Mouse (Mus musculus): ENCODE data around the gene BC004004. TPM values are rescaled to one million over a fixed set of nuclear protein-coding genes. Genes with fewer than 3 reads are reported as not detected.
"Not testable (repeated sequence)": the region's sequence is repeated elsewhere in the genome, so short reads cannot be mapped to it uniquely, and the experiment has no call there.

Gene BC004004
- polyA plus RNA-seq, 1 experiment from 2014 or later: 125 TPM

DNA sequence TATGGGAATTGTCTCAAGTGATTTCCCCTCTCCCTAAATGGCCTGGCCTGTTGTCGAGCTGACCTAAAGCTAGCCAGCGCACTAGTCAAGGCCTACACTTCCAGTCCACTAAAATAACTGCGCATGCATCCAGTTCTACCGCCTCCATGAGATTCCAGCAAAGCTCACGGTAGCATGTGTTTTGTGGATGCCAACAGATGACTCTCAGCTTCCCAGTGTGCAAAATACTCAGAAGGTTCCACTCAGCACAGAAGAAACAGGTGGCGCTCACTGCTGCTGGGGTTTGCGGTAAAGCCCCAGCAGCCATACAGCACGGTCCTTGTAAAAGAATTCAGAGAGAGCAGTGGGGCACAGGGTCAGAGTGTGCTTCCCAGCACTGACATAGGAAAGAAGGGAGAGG lies 43.0 kb downstream of the BC004004 start:
- ATAC-seq: no peak
- Histone ChIP-seq H3K4me2 (ENCODE audit: low read length) (no peak overlapping the region), H3K4me1 (ENCODE audit: control insufficient read depth, insufficient read depth, low read length) (no peaks in the 10 kb centered on the region), H3K36me3 (ENCODE audit: control insufficient read depth, insufficient read depth, low read length) (no peaks in the 10 kb centered on the region), H3K9ac (ENCODE audit: low read depth, low read length) (no peak overlapping the region), H3K27me3 (ENCODE audit: control insufficient read depth, insufficient read depth, low read depth, low read length) (no peaks in the 10 kb centered on the region), H3K9me3 (replicated peaks; ENCODE audit: control insufficient read depth, low read length, poor library complexity, severe bottlenecking) (no peaks in the 10 kb centered on the region), H3K27ac (ENCODE audit: low read length) (no peak overlapping the region), H3K4me3 (ENCODE audit: low read depth, low read length) (no peak overlapping the region)
- WGBS: 86% methylated on average over 8 of the region's 8 CpGs

DNA sequence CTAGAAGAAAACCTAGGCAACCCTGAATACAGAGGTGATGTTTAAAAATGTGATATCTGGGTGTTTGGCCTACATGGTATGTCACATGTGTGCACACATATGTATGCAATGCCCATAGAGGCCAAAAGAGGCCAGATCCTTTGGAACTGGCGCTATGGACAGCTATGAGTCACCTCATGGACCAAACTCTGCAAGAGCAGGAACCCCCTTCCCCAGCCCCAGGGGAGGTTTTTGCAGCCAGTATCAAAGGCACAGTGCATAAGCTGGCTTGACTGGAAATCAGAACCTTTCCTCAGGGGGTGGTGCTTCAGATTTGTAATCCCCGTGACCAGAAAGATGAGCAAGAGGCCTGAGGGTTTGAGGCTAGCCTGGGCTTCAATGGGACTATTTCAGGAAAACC lies 43.5 kb downstream of the BC004004 start:
- no peak overlapping the region for H3K27ac ChIP-seq (ENCODE audit: low read length)
- no peaks in the 10 kb centered on the region for H3K36me3 ChIP-seq (ENCODE audit: control insufficient read depth, insufficient read depth, low read length)
- no peak overlapping the region for H3K9ac ChIP-seq (ENCODE audit: low read depth, low read length)
- H3K4me1 ChIP-seq (ENCODE audit: control insufficient read depth, insufficient read depth, low read length): no peaks in the 10 kb centered on the region
- no peak for ATAC-seq
- no peak overlapping the region for H3K4me3 ChIP-seq (ENCODE audit: low read depth, low read length)
- H3K9me3 ChIP-seq (replicated peaks; ENCODE audit: control insufficient read depth, low read length, poor library complexity, severe bottlenecking): no peaks in the 10 kb centered on the region
- WGBS: 90% methylated on average over 2 of the region's 2 CpGs
- no peaks in the 10 kb centered on the region for H3K27me3 ChIP-seq (ENCODE audit: control insufficient read depth, insufficient read depth, low read depth, low read length)
- no peak overlapping the region for H3K4me2 ChIP-seq (ENCODE audit: low read length)

DNA sequence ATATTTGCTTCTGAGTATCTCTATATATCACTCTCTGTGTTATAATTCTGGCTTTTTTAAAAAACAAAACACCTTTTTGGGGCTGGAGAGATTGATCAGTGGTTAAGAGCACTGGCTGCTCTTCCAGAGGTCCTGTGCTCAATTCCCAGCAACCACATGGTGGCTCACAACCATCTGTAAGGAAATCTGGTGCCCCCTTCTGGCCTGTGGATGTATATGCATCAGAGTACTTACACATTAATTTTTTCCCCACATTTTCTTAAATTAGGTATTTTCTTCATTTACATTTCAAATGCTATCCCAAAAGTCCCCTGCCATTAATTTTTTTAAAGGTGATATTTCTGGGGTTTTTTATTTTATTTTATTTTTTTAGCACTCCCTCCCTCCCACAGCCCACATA lies 44.7 kb downstream of the BC004004 start:
- no peak overlapping the region for H3K4me2 ChIP-seq (ENCODE audit: low read length)
- H3K27me3 ChIP-seq (ENCODE audit: control insufficient read depth, insufficient read depth, low read depth, low read length): no peaks in the 10 kb centered on the region
- H3K36me3 ChIP-seq (ENCODE audit: control insufficient read depth, insufficient read depth, low read length): no peaks in the 10 kb centered on the region
- no peak overlapping the region for H3K4me3 ChIP-seq (ENCODE audit: low read depth, low read length)
- H3K4me1 ChIP-seq (ENCODE audit: control insufficient read depth, insufficient read depth, low read length): no peaks in the 10 kb centered on the region
- no peak overlapping the region for H3K27ac ChIP-seq (ENCODE audit: low read length)
- no peak overlapping the region for H3K9ac ChIP-seq (ENCODE audit: low read depth, low read length)
- no peaks in the 10 kb centered on the region for H3K9me3 ChIP-seq (replicated peaks; ENCODE audit: control insufficient read depth, low read length, poor library complexity, severe bottlenecking)
- no peak for ATAC-seq

DNA sequence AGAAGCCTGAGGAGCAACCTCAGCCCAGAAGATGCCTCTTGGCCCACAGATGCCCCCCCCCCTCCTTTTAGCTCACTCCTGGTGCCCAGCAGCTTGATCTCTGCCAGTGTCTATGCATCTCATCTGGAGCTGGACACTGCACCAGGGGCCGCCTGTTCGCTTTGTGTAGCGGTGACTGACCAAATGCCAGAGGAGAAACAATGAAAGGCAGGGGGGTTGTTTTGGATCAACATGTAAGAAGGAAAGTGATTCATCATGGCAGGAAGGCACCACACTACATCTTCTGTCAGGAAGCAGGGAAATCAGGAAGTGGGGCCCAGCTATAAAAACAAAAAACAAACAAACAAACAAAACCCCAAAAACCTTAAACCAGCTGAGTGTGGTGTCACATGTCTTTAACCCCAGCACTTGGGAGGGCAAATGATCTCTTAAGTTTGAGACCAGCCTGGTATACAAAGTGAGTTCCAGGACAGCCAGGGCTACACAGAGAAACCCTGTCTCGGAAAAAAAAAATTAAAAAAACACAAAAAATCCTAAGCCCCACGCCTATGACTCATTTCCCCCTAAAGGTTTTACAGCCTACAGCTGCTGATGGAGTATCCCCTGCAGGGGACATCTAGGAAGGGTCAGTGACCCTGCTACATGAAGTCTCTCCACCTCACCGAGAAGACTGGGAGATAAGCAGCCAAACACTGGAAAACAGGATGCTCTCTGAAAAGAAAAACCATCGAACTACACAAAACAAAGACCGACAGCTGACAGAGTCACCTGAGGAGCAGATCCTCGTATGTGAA lies 47.3 kb downstream of the BC004004 start:
- ATAC-seq: no peak
- 42% methylated on average over 9 of the region's 9 CpGs for WGBS
- no peak overlapping the region for H3K27ac ChIP-seq (ENCODE audit: low read length)
- no peak overlapping the region for H3K4me3 ChIP-seq (ENCODE audit: low read depth, low read length)
- no peaks in the 10 kb centered on the region for H3K9me3 ChIP-seq (replicated peaks; ENCODE audit: control insufficient read depth, low read length, poor library complexity, severe bottlenecking)
- no peaks in the 10 kb centered on the region for H3K36me3 ChIP-seq (ENCODE audit: control insufficient read depth, insufficient read depth, low read length)
- no peak overlapping the region for H3K4me2 ChIP-seq (ENCODE audit: low read length)
- no peak overlapping the region for H3K9ac ChIP-seq (ENCODE audit: low read depth, low read length)
- H3K4me1 ChIP-seq (ENCODE audit: control insufficient read depth, insufficient read depth, low read length): 0 out of 2 replicates have a peak, but pooled peaks cover 2% of the 10 kb centered on the region
- H3K27me3 ChIP-seq (ENCODE audit: control insufficient read depth, insufficient read depth, low read depth, low read length): no peaks in the 10 kb centered on the region

DNA sequence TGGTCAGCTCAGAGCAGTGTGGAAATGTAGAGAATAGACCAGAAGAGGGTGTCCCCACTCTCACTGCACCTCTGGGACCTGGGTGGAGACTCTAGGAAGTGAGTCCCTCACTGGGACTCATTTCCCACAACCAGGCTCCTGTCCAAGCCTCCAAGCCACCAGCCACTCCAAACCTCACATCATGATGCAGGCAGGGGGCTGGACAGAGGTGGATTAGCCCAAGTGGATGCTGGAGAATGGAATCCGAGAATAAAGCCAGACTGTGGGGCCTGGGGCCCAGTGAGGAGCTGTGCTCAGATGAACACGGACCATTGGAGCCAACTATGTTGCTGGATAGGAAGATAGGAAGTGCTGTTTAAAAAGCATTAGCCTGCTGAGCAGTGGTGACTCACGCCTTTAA lies 48.3 kb downstream of the BC004004 start:
- no peaks in the 10 kb centered on the region for H3K36me3 ChIP-seq (ENCODE audit: control insufficient read depth, insufficient read depth, low read length)
- no peak overlapping the region for H3K4me3 ChIP-seq (ENCODE audit: low read depth, low read length)
- H3K27me3 ChIP-seq (ENCODE audit: control insufficient read depth, insufficient read depth, low read depth, low read length): peaks cover 2% of the 10 kb centered on the region
- H3K9me3 ChIP-seq (replicated peaks; ENCODE audit: control insufficient read depth, low read length, poor library complexity, severe bottlenecking): no peaks in the 10 kb centered on the region
- ATAC-seq: no peak
- no peak overlapping the region for H3K9ac ChIP-seq (ENCODE audit: low read depth, low read length)
- 51% methylated on average over 3 of the region's 3 CpGs for WGBS
- no peak overlapping the region for H3K27ac ChIP-seq (ENCODE audit: low read length)
- H3K4me2 ChIP-seq (ENCODE audit: low read length): no peak overlapping the region
- peaks cover 2% of the 10 kb centered on the region; the same call in 1 of the 2 replicates for H3K4me1 ChIP-seq (ENCODE audit: control insufficient read depth, insufficient read depth, low read length)

DNA sequence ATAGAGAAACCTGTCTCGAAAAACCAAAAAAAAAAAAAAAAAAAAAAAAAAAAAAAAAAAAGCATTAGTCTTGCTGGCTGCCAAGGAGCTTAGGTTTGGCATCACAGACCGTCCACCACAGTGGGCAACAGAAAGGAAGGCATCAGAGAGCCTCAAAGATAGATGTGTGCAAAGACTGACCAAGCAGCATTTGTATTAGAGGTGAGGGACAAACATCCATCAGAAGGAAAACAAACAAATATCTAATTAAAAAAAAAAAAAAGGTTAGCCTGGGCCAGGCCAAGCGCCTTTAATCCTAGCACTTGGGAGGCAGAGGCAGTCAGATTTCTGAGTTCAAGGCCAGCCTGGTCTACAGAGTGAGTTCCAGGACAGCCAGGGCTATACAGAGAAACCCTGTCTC lies 48.8 kb downstream of the BC004004 start, which contains the start of gene Pi16:
Pi16 (plus strand) TSS at position 301 of the 400 bp plus-strand sequence.
- not testable (repeated sequence) for H3K4me2 ChIP-seq (ENCODE audit: low read length); H3K9me3 ChIP-seq (replicated peaks; ENCODE audit: control insufficient read depth, low read length, poor library complexity, severe bottlenecking); H3K9ac ChIP-seq (ENCODE audit: low read depth, low read length); H3K27me3 ChIP-seq (ENCODE audit: control insufficient read depth, insufficient read depth, low read depth, low read length); H3K4me3 ChIP-seq (ENCODE audit: low read depth, low read length); H3K27ac ChIP-seq (ENCODE audit: low read length); H3K36me3 ChIP-seq (ENCODE audit: control insufficient read depth, insufficient read depth, low read length); ATAC-seq; H3K4me1 ChIP-seq (ENCODE audit: control insufficient read depth, insufficient read depth, low read length)
- WGBS: 93% methylated on average over 3 of the region's 3 CpGs

DNA sequence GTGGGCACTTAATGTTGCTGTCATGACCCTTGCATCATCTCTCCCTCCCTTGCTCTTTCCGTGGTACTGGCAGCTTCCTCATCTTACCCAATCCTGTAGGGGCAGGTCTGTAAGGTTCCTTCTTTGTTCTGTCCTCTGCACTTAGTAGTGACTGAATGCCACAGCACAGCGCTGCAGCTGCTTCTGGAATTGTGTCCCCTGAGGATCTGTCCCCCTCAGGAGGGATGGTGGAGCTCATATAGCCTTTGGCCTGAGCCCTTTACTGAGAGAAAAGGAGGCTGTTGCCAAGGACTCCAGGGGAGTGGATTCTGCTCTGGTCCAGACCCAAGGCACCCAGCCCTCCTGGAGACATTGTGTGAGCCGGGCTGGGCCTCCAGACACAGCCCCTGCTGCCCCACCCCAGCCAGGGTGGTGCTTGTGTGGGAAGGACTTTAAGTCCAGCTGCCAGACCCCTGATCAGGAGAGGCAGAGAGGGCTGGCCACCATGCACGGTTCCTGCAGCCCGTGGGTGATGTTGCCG lies 50.2 kb downstream of the BC004004 start:
- H3K9ac ChIP-seq (ENCODE audit: low read depth, low read length): no peak overlapping the region
- 48% methylated on average over 6 of the region's 6 CpGs for WGBS
- ATAC-seq: no peak

DNA sequence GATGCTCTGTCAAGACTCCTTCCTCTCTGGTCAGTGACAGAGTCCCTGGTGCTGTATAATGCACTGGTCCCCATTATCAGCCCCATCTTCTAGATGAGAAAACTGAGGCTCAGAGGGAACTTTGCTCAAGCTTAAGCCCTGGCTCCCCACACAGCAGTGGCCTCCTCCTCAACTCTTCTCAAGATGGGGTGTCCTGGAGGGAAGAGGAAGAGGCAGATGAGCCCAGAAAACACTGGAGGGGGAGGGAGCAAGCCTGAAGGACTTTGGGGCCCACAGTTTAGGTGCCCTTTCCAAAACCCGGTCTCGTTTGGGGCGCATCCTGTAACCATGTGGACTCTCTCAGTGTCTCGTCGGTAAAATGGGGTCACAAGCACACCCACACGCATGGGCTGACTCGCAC lies 50.9 kb downstream of the BC004004 start:
- Histone ChIP-seq H3K4me2 (ENCODE audit: low read length) (no peak overlapping the region), H3K9me3 (replicated peaks; ENCODE audit: control insufficient read depth, low read length, poor library complexity, severe bottlenecking) (no peaks in the 10 kb centered on the region), H3K4me3 (ENCODE audit: low read depth, low read length) (no peak overlapping the region), H3K4me1 (ENCODE audit: control insufficient read depth, insufficient read depth, low read length) (peaks cover 2% of the 10 kb centered on the region; the same call in 1 of the 2 replicates), H3K27ac (ENCODE audit: low read length) (no peak overlapping the region), H3K9ac (ENCODE audit: low read depth, low read length) (no peak overlapping the region), H3K27me3 (ENCODE audit: control insufficient read depth, insufficient read depth, low read depth, low read length) (peaks cover 8% of the 10 kb centered on the region), H3K36me3 (ENCODE audit: control insufficient read depth, insufficient read depth, low read length) (no peaks in the 10 kb centered on the region)
- WGBS: 89% methylated on average over 7 of the region's 7 CpGs
- ATAC-seq: 0 out of 2 replicates have a peak, but pooled peaks have one; percentile 19

More for the DNA sequence above, 50.2 kb downstream of the BC004004 start:
- no peak overlapping the region for H3K27ac ChIP-seq (ENCODE audit: low read length)
- H3K9me3 ChIP-seq (replicated peaks; ENCODE audit: control insufficient read depth, low read length, poor library complexity, severe bottlenecking): no peaks in the 10 kb centered on the region
- peaks cover 8% of the 10 kb centered on the region for H3K27me3 ChIP-seq (ENCODE audit: control insufficient read depth, insufficient read depth, low read depth, low read length)
- H3K4me3 ChIP-seq (ENCODE audit: low read depth, low read length): no peak overlapping the region
- no peak overlapping the region for H3K4me2 ChIP-seq (ENCODE audit: low read length)
- H3K4me1 ChIP-seq (ENCODE audit: control insufficient read depth, insufficient read depth, low read length): peaks cover 2% of the 10 kb centered on the region; the same call in 1 of the 2 replicates
- no peaks in the 10 kb centered on the region for H3K36me3 ChIP-seq (ENCODE audit: control insufficient read depth, insufficient read depth, low read length)

DNA sequence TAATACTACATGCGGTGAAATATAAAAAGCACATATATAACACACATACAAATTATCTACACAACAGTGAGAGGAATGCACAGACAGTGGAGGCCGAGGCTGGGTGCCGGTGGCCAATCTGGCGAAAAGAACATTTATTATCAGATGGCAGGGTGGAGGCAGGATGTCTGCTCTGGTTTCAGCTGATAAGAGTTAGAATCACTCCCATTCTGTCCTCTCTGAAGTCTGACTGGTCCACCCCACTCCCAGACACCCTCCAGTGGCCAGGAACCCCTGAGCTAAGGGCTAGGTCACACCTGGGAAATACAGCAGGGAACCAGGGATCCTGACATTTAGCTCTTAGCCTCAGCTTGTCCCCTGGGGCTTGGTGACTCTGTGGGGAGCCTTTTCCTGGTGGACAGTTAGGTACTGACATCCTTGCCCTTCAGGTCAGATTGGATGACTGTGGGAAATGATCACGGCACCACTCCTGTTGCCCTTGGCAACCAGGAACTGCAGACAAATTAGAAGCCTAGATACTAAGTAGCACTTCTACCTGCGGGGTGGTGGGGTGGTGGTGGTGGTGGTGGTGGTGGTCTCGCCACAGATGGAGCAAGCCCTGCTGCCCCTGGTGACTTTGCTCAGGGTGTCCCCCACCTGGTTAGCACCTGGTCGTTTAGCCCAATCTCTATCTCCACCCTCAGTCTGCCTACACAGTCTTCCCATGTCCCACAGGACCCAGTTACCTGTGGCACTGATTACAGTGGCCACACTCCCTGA lies 51.5 kb downstream of the BC004004 start:
- WGBS: 71% methylated on average over 8 of the region's 8 CpGs
- H3K27me3 ChIP-seq (ENCODE audit: control insufficient read depth, insufficient read depth, low read depth, low read length): peaks cover 8% of the 10 kb centered on the region
- H3K27ac ChIP-seq (ENCODE audit: low read length): no peak overlapping the region
- ATAC-seq: 0 out of 2 replicates have a peak, but pooled peaks have one; percentile 6
- no peaks in the 10 kb centered on the region for H3K36me3 ChIP-seq (ENCODE audit: control insufficient read depth, insufficient read depth, low read length)
- peaks cover 2% of the 10 kb centered on the region; the same call in 1 of the 2 replicates for H3K4me1 ChIP-seq (ENCODE audit: control insufficient read depth, insufficient read depth, low read length)
- no peaks in the 10 kb centered on the region for H3K9me3 ChIP-seq (replicated peaks; ENCODE audit: control insufficient read depth, low read length, poor library complexity, severe bottlenecking)
- no peak overlapping the region for H3K4me3 ChIP-seq (ENCODE audit: low read depth, low read length)
- peak overlapping the region; percentile 7; the same call in 1 of the 2 replicates for H3K9ac ChIP-seq (ENCODE audit: low read depth, low read length)
- no peak overlapping the region for H3K4me2 ChIP-seq (ENCODE audit: low read length)
